Mouse (Mus musculus) bone marrow macrophage, adult 2 months (primary cell): ENCODE measurements around the gene Trpm3.

Experiments
- CTCF ChIP-seq: IDR thresholded peaks from 2 replicates; pipeline ENCODE4 v1.5.1; 2012; ENCODE audit warnings: low read depth, mild to moderate bottlenecking, low read length, moderate library complexity
- POLR2A ChIP-seq: IDR thresholded peaks from 2 replicates; pipeline ENCODE4 v1.6.1; 2012; ENCODE audit warnings: mild to moderate bottlenecking, low read depth, low read length, borderline replicate concordance

- TF ChIP-seq CTCF = no peak
- TF ChIP-seq POLR2A = no peak
Observed at GRCm38 (mm10) chr19:23038321-23038720, 899.5 kb downstream of the Trpm3 start.
